Mouse (Mus musculus): ENCODE results near the gene Scrn1.

GRCm38 (mm10) chr6:54604001-54604715 lies 37.9 kb upstream of the Scrn1 start:
- TF ChIP-seq USF1 (IDR thresholded peaks at IDR 0.05; ENCODE audit: low read depth) (no peak), MYOG (IDR thresholded peaks at IDR 0.05; ENCODE audit: control insufficient read depth in 1 of 3, insufficient read depth in 1 of 3, insufficient read length in 2 of 3, low read depth in 2 of 3) (no peak), POLR2A (IDR thresholded peaks at IDR 0.05; ENCODE audit: insufficient read length, low read depth) (no peak), E2F4 (IDR thresholded peaks at IDR 0.05; ENCODE audit: insufficient read depth) (no peak)
